Mouse (Mus musculus): Measurements from ENCODE around the gene Palm. TPM values are rescaled to one million over a fixed set of nuclear protein-coding genes. Genes with fewer than 3 reads are reported as not detected.
A peak's percentile ranks its signal among the peaks of the same experiment; 100 is the strongest.

The Palm gene
- polyA plus RNA-seq, 1 experiment from 2014 or later: 78.0 TPM

- Histone ChIP-seq H3K27ac (ENCODE audit: low read length) (peak overlapping the region; percentile 63; the same call in 1 of the 2 replicates), H3K4me1 (ENCODE audit: control insufficient read depth, insufficient read depth, low read length) (peaks cover 30% of the 10 kb centered on the region), H3K9ac (replicated peaks; ENCODE audit: low read depth, low read length) (no peak overlapping the region), H3K4me3 (ENCODE audit: low read depth, low read length) (0 out of 2 replicates have a peak overlapping the region, but pooled peaks have one; percentile 50), H3K9me3 (ENCODE audit: control insufficient read depth, low read depth, low read length) (no peaks in the 10 kb centered on the region), H3K27me3 (ENCODE audit: control insufficient read depth, insufficient read depth, low read length) (no peaks in the 10 kb centered on the region), H3K36me3 (ENCODE audit: control insufficient read depth, insufficient read depth, low read length) (no peaks in the 10 kb centered on the region), H3K4me2 (replicated peaks; ENCODE audit: low read depth, low read length) (peak overlapping the region; percentile 77)
- ATAC-seq (ENCODE audit: insufficient number of reproducible peaks, insufficient read depth, low FRiP score, low read depth): no peak
- WGBS: 16% methylated on average over 15 of the region's 15 CpGs
Observed at GRCm38 (mm10) chr10:79778006-79778405, 15.4 kb upstream of the Palm start.

- Histone ChIP-seq H3K27me3 (ENCODE audit: control insufficient read depth, insufficient read depth, low read length) (no peaks in the 10 kb centered on the region), H3K27ac (ENCODE audit: low read length) (no peak overlapping the region), H3K9me3 (ENCODE audit: control insufficient read depth, low read depth, low read length) (no peaks in the 10 kb centered on the region), H3K9ac (replicated peaks; ENCODE audit: low read depth, low read length) (no peak overlapping the region), H3K4me1 (ENCODE audit: control insufficient read depth, insufficient read depth, low read length) (peaks cover 30% of the 10 kb centered on the region), H3K4me3 (ENCODE audit: low read depth, low read length) (no peak overlapping the region), H3K36me3 (ENCODE audit: control insufficient read depth, insufficient read depth, low read length) (no peaks in the 10 kb centered on the region), H3K4me2 (replicated peaks; ENCODE audit: low read depth, low read length) (no peak overlapping the region)
- ATAC-seq (ENCODE audit: insufficient number of reproducible peaks, insufficient read depth, low FRiP score, low read depth): no peak
- 27% methylated on average over 2 of the region's 2 CpGs for WGBS
Observed at GRCm38 (mm10) chr10:79779193-79779592, 14.2 kb upstream of the Palm start.

- Histone ChIP-seq H3K9me3 (ENCODE audit: control insufficient read depth, low read depth, low read length) (no peaks in the 10 kb centered on the region), H3K4me2 (replicated peaks; ENCODE audit: low read depth, low read length) (peak overlapping the region; percentile 80), H3K36me3 (ENCODE audit: control insufficient read depth, insufficient read depth, low read length) (no peaks in the 10 kb centered on the region), H3K27ac (ENCODE audit: low read length) (peak overlapping the region; percentile 39), H3K4me3 (ENCODE audit: low read depth, low read length) (peak overlapping the region; percentile 38), H3K9ac (replicated peaks; ENCODE audit: low read depth, low read length) (0 out of 2 replicates have a peak overlapping the region, but pooled peaks have one; percentile 10), H3K27me3 (ENCODE audit: control insufficient read depth, insufficient read depth, low read length) (no peaks in the 10 kb centered on the region), H3K4me1 (ENCODE audit: control insufficient read depth, insufficient read depth, low read length) (peaks cover 30% of the 10 kb centered on the region)
- WGBS: 1% methylated on average over 55 of the region's 55 CpGs
- peak; percentile 90 for ATAC-seq (ENCODE audit: insufficient number of reproducible peaks, insufficient read depth, low FRiP score, low read depth)
Observed at GRCm38 (mm10) chr10:79779784-79780663, 13.3 kb upstream of the Palm start.

GRCm38 (mm10) chr10:79780664-79781015 lies 12.7 kb upstream of the Palm start:
- WGBS: under 1% methylated on average over 13 of the region's 13 CpGs
- no peak; the same call in 1 of the 2 replicates for ATAC-seq (ENCODE audit: insufficient number of reproducible peaks, insufficient read depth, low FRiP score, low read depth)
- no peaks in the 10 kb centered on the region for H3K36me3 ChIP-seq (ENCODE audit: control insufficient read depth, insufficient read depth, low read length)
- H3K4me2 ChIP-seq (replicated peaks; ENCODE audit: low read depth, low read length): peak overlapping the region; percentile 80
- 0 out of 2 replicates have a peak overlapping the region, but pooled peaks have one; percentile 10 for H3K9ac ChIP-seq (replicated peaks; ENCODE audit: low read depth, low read length)
- H3K4me3 ChIP-seq (ENCODE audit: low read depth, low read length): peak overlapping the region; percentile 38
- peaks cover 30% of the 10 kb centered on the region for H3K4me1 ChIP-seq (ENCODE audit: control insufficient read depth, insufficient read depth, low read length)
- no peaks in the 10 kb centered on the region for H3K9me3 ChIP-seq (ENCODE audit: control insufficient read depth, low read depth, low read length)
- peak overlapping the region; percentile 39 for H3K27ac ChIP-seq (ENCODE audit: low read length)
- H3K27me3 ChIP-seq (ENCODE audit: control insufficient read depth, insufficient read depth, low read length): no peaks in the 10 kb centered on the region

- WGBS: 28% methylated on average over 21 of the region's 21 CpGs
- Histone ChIP-seq H3K9ac (replicated peaks; ENCODE audit: low read depth, low read length) (no peak overlapping the region), H3K4me2 (replicated peaks; ENCODE audit: low read depth, low read length) (peak overlapping the region; percentile 80), H3K4me1 (ENCODE audit: control insufficient read depth, insufficient read depth, low read length) (peaks cover 30% of the 10 kb centered on the region), H3K27ac (ENCODE audit: low read length) (no peak overlapping the region), H3K9me3 (ENCODE audit: control insufficient read depth, low read depth, low read length) (no peaks in the 10 kb centered on the region), H3K27me3 (ENCODE audit: control insufficient read depth, insufficient read depth, low read length) (no peaks in the 10 kb centered on the region), H3K36me3 (ENCODE audit: control insufficient read depth, insufficient read depth, low read length) (no peaks in the 10 kb centered on the region), H3K4me3 (ENCODE audit: low read depth, low read length) (peak overlapping the region; percentile 38; the same call in 1 of the 2 replicates)
- ATAC-seq (ENCODE audit: insufficient number of reproducible peaks, insufficient read depth, low FRiP score, low read depth): no peak
Observed at GRCm38 (mm10) chr10:79781139-79781538, 12.2 kb upstream of the Palm start.

GRCm38 (mm10) chr10:79781956-79782355 lies 11.4 kb upstream of the Palm start:
- H3K9me3 ChIP-seq (ENCODE audit: control insufficient read depth, low read depth, low read length): no peaks in the 10 kb centered on the region
- 64% methylated on average over 5 of the region's 5 CpGs for WGBS

GRCm38 (mm10) chr10:79783050-79783449 lies 10.3 kb upstream of the Palm start:
- peaks cover 19% of the 10 kb centered on the region for H3K4me1 ChIP-seq (ENCODE audit: control insufficient read depth, insufficient read depth, low read length)
- no peak overlapping the region for H3K9ac ChIP-seq (replicated peaks; ENCODE audit: low read depth, low read length)
- no peak for ATAC-seq (ENCODE audit: insufficient number of reproducible peaks, insufficient read depth, low FRiP score, low read depth)
- WGBS: 61% methylated on average over 7 of the region's 7 CpGs
- H3K4me3 ChIP-seq (ENCODE audit: low read depth, low read length): no peak overlapping the region
- H3K36me3 ChIP-seq (ENCODE audit: control insufficient read depth, insufficient read depth, low read length): no peaks in the 10 kb centered on the region
- H3K27ac ChIP-seq (ENCODE audit: low read length): no peak overlapping the region
- H3K27me3 ChIP-seq (ENCODE audit: control insufficient read depth, insufficient read depth, low read length): no peaks in the 10 kb centered on the region
- no peaks in the 10 kb centered on the region for H3K9me3 ChIP-seq (ENCODE audit: control insufficient read depth, low read depth, low read length)
- H3K4me2 ChIP-seq (replicated peaks; ENCODE audit: low read depth, low read length): no peak overlapping the region

More at GRCm38 (mm10) chr10:79781956-79782355, 11.4 kb upstream of the Palm start:
- Histone ChIP-seq H3K4me3 (ENCODE audit: low read depth, low read length) (no peak overlapping the region), H3K27me3 (ENCODE audit: control insufficient read depth, insufficient read depth, low read length) (no peaks in the 10 kb centered on the region), H3K9ac (replicated peaks; ENCODE audit: low read depth, low read length) (no peak overlapping the region), H3K4me1 (ENCODE audit: control insufficient read depth, insufficient read depth, low read length) (peaks cover 29% of the 10 kb centered on the region), H3K27ac (ENCODE audit: low read length) (no peak overlapping the region), H3K36me3 (ENCODE audit: control insufficient read depth, insufficient read depth, low read length) (no peaks in the 10 kb centered on the region), H3K4me2 (replicated peaks; ENCODE audit: low read depth, low read length) (no peak overlapping the region)
- ATAC-seq (ENCODE audit: insufficient number of reproducible peaks, insufficient read depth, low FRiP score, low read depth): no peak

GRCm38 (mm10) chr10:79783920-79784800 lies 9.2 kb upstream of the Palm start:
- H3K9me3 ChIP-seq (ENCODE audit: control insufficient read depth, low read depth, low read length): no peaks in the 10 kb centered on the region
- no peak overlapping the region for H3K4me2 ChIP-seq (replicated peaks; ENCODE audit: low read depth, low read length)
- no peaks in the 10 kb centered on the region for H3K36me3 ChIP-seq (ENCODE audit: control insufficient read depth, insufficient read depth, low read length)
- no peaks in the 10 kb centered on the region for H3K27me3 ChIP-seq (ENCODE audit: control insufficient read depth, insufficient read depth, low read length)
- H3K4me3 ChIP-seq (ENCODE audit: low read depth, low read length): no peak overlapping the region
- H3K27ac ChIP-seq (ENCODE audit: low read length): no peak overlapping the region
- ATAC-seq (ENCODE audit: insufficient number of reproducible peaks, insufficient read depth, low FRiP score, low read depth): no peak
- no peak overlapping the region for H3K9ac ChIP-seq (replicated peaks; ENCODE audit: low read depth, low read length)
- peaks cover 11% of the 10 kb centered on the region for H3K4me1 ChIP-seq (ENCODE audit: control insufficient read depth, insufficient read depth, low read length)
- WGBS: 46% methylated on average over 27 of the region's 27 CpGs

All from stomach, embryonic 14.5 days (tissue).